Mouse (Mus musculus): ENCODE measurements around the gene Vmn1r67. TPM values are rescaled to one million over a fixed set of nuclear protein-coding genes. Genes with fewer than 3 reads are reported as not detected.
A peak's percentile ranks its signal among the peaks of the same experiment; 100 is the strongest.

Vmn1r67 gene
- polyA plus RNA-seq (2015; fragmentation: Nextera tagmentation; extraction: Ambion mirVana), result not detected in 2 replicates

DNA sequence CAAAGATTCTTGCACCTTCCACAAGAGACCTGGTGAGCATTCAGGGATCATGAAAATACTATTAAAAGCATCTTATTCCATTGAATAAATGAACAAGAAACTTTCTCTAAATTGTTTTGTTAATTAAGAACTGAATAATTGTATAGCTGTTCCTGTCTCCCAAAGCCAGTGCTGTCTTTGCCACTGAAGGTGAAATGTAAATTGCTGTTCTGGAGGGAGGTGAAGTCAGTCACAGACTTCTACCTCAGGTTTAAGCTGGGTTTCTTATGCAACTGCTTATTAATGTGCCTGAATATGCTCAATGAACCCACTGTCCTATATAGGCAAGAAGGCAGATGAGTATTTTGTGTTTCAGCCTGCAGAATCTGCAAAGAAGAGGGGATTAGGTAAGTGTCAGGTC lies at the start of gene Vmn1r67:
Gene Vmn1r67, plus strand, starts transcription at position 301 of the 400 bp plus-strand sequence.
- no peak within 1 kb of the TSS for H3K4me2 ChIP-seq
- no peak within 1 kb of the TSS for H3K27ac ChIP-seq (replicated peaks)
- H3K9me3 ChIP-seq, result peaks cover 16% of the 10 kb centered on the region
- H3K9ac ChIP-seq, result no peak within 1 kb of the TSS
- H3K4me1 ChIP-seq (replicated peaks), result no peaks in the 10 kb centered on the region
- no peaks in the 10 kb centered on the region for H3K36me3 ChIP-seq
- no peak within 1 kb of the TSS for H3K4me3 ChIP-seq
- ATAC-seq (ENCODE audit: low read depth), result no peak
- H3K27me3 ChIP-seq, result no peaks in the 10 kb centered on the region

DNA sequence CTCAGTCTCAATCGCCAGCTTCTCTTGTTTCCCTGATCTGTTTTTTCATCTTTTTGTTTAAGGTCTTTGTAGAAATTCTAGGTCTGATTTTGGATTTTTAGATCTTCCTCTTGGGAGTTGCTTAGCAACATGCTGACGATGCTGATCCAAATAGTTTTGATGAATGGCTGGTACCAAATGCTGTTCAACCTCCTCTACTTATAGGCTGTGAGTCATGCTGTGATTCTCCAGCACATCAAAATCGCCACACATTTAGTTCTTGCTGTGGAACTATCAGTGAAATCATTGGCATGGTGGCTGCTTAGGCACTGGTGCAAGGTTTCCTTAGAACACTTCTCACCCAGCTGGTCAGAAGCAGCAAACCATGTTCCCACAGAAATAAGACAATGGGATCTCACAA lies 15.0 kb downstream of the Vmn1r67 start:
- no peak for ATAC-seq (ENCODE audit: low read depth)
- Histone ChIP-seq H3K9ac (no peak overlapping the region), H3K4me2 (no peak overlapping the region), H3K9me3 (peaks cover 7% of the 10 kb centered on the region; the same call in 1 of the 2 replicates), H3K27me3 (no peaks in the 10 kb centered on the region), H3K4me3 (no peak overlapping the region), H3K36me3 (no peaks in the 10 kb centered on the region), H3K4me1 (replicated peaks) (no peaks in the 10 kb centered on the region), H3K27ac (replicated peaks) (no peak overlapping the region)
- WGBS, result 77% methylated on average over 3 of the region's 3 CpGs

GRCm38 (mm10) chr7:10479813-10480212 lies 36.7 kb downstream of the Vmn1r67 start:
- no peak for ATAC-seq (ENCODE audit: low read depth)
- Histone ChIP-seq H3K9ac (no peak overlapping the region), H3K4me3 (no peak overlapping the region), H3K9me3 (no peaks in the 10 kb centered on the region), H3K36me3 (no peaks in the 10 kb centered on the region), H3K27me3 (no peaks in the 10 kb centered on the region), H3K27ac (replicated peaks) (no peak overlapping the region), H3K4me1 (replicated peaks) (no peaks in the 10 kb centered on the region), H3K4me2 (no peak overlapping the region)

DNA sequence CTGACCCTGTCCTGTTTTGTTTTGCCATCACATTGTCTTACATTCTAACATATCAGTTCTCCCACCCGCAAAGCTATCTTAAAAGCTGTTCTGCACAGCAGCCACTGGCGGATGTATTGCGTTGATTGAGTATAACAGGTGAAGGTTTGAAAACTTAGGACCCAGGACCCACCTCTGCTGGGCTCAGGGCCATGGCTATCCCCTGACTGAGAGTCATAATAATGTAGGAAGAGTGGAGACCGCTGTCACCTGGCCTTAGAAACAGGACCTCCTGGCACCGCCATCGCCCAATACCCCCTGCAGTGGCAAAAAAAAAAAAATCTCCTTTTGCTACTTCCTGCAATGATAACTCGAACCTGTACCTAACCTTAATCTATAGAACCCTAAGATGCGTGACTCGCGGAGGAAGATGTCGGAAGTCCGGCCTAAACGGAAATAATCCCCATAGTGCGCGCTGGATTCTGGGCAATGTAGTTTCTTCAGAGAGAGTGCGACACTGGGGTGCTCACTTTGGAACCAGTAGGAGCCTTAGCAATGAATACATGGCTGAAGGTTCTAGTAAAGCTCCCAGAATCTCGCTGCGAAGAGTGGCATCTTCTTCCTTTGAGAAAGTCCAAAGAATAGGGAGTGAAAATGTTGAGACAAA lies 37.6 kb downstream of the Vmn1r67 start:
- peak overlapping the region; percentile 28; the same call in 1 of the 2 replicates for H3K9ac ChIP-seq
- no peak overlapping the region for H3K27ac ChIP-seq (replicated peaks)
- peak overlapping the region; percentile 23 for H3K4me3 ChIP-seq

GRCm38 (mm10) chr7:10494786-10495521 lies 51.8 kb downstream of the Vmn1r67 start, which contains the start of gene Zik1:
Gene Zik1, minus strand, starts transcription at chr7:10495394.
- peak within 1 kb of the TSS; percentile 82 for H3K9ac ChIP-seq
- 2% methylated on average over 33 of the region's 33 CpGs for WGBS
- H3K36me3 ChIP-seq, result peaks cover 32% of the 10 kb centered on the region
- peak; percentile 98 for ATAC-seq (ENCODE audit: low read depth)
- H3K9me3 ChIP-seq, result no peaks in the 10 kb centered on the region
- no peaks in the 10 kb centered on the region for H3K27me3 ChIP-seq
- H3K4me3 ChIP-seq, result peak within 1 kb of the TSS; percentile 70
- H3K4me1 ChIP-seq (replicated peaks), result peaks cover 25% of the 10 kb centered on the region
- peak within 1 kb of the TSS; percentile 64 for H3K27ac ChIP-seq (replicated peaks)
- peak within 1 kb of the TSS; percentile 80 for H3K4me2 ChIP-seq

More for the DNA sequence above, 37.6 kb downstream of the Vmn1r67 start:
- 62% methylated on average over 18 of the region's 18 CpGs for WGBS
- Histone ChIP-seq H3K27me3 (no peaks in the 10 kb centered on the region), H3K4me1 (replicated peaks) (no peaks in the 10 kb centered on the region), H3K4me2 (peak overlapping the region; percentile 43), H3K36me3 (no peaks in the 10 kb centered on the region), H3K9me3 (no peaks in the 10 kb centered on the region)
- ATAC-seq (ENCODE audit: low read depth), result peak; percentile 81

DNA sequence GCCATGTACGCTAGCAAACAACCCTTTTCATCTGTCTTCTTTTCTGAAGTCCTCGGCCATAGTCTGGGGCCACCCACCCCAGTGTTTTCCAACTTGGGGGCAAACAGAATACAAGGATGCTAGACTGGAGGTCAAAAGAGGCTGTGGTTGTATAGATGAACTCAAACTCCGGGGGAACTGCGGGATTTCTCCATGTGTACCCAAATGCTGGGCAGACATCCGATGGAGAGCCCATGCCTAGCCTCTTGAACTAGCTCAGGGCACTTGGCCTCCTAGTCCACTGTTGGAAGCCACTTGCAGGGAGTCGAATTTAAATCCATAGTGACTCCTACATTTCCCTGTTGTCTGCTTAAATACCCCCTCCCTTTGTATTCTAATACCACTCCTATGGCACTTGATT lies 52.4 kb downstream of the Vmn1r67 start:
- no peak; the same call in none of the 2 replicates for ATAC-seq (ENCODE audit: low read depth)
- Histone ChIP-seq H3K4me1 (replicated peaks) (peaks cover 25% of the 10 kb centered on the region), H3K4me2 (peak overlapping the region; percentile 80), H3K9ac (peak overlapping the region; percentile 41; the same call in 1 of the 2 replicates), H3K36me3 (peaks cover 26% of the 10 kb centered on the region), H3K27ac (replicated peaks) (0 out of 2 replicates have a peak overlapping the region, but pooled peaks have one; percentile 23), H3K9me3 (no peaks in the 10 kb centered on the region), H3K4me3 (peak overlapping the region; percentile 70), H3K27me3 (no peaks in the 10 kb centered on the region)
- WGBS, result 30% methylated on average over 6 of the region's 6 CpGs

Other genes starting within 250 kb of the Vmn1r67 start
- not detected in 2 replicates for gene Vmn1r66, start 165.3 kb upstream of the Vmn1r67 start, polyA plus RNA-seq (2015; fragmentation: Nextera tagmentation; extraction: Ambion mirVana)
- gene Zik1, start 52.1 kb downstream of the Vmn1r67 start, polyA plus RNA-seq (2015; fragmentation: Nextera tagmentation; extraction: Ambion mirVana), result 36.2 and 39.3 TPM in 2 replicates
- gene Vmn1r68, start 115.2 kb downstream of the Vmn1r67 start, polyA plus RNA-seq (2015; fragmentation: Nextera tagmentation; extraction: Ambion mirVana), result not detected in 2 replicates
- not detected in 2 replicates for gene Vmn1r69, start 170.3 kb downstream of the Vmn1r67 start, polyA plus RNA-seq (2015; fragmentation: Nextera tagmentation; extraction: Ambion mirVana)
- gene Vmn1r70, start 188.2 kb downstream of the Vmn1r67 start, polyA plus RNA-seq (2015; fragmentation: Nextera tagmentation; extraction: Ambion mirVana), result not detected in 2 replicates
- gene Nlrp4b, start 244.5 kb downstream of the Vmn1r67 start, polyA plus RNA-seq (2015; fragmentation: Nextera tagmentation; extraction: Ambion mirVana), result not detected in 2 replicates

All from neural tube, embryonic 13.5 days (tissue).